Mouse (Mus musculus): Measurements from ENCODE around the gene Dusp3. TPM values are rescaled to one million over a fixed set of nuclear protein-coding genes. Genes with fewer than 3 reads are reported as not detected.

Gene Dusp3
- total RNA-seq (2021) = 100 to 1,000 TPM; 156 to 159 TPM
- long read RNA-seq, experiment 1, full-length matches to known transcripts = 12 of 59 reads
- long read RNA-seq, experiment 1, partial matches to known transcripts = 1 of 59 reads
- long read RNA-seq, experiment 1, other reads (novel, unspliced or antisense) = 46 of 59 reads
- long read RNA-seq, experiment 2, full-length matches to known transcripts = 29 of 97 reads
- long read RNA-seq, experiment 2, partial matches to known transcripts = 1 of 97 reads
- long read RNA-seq, experiment 2, other reads (novel, unspliced or antisense) = 67 of 97 reads

DNA sequence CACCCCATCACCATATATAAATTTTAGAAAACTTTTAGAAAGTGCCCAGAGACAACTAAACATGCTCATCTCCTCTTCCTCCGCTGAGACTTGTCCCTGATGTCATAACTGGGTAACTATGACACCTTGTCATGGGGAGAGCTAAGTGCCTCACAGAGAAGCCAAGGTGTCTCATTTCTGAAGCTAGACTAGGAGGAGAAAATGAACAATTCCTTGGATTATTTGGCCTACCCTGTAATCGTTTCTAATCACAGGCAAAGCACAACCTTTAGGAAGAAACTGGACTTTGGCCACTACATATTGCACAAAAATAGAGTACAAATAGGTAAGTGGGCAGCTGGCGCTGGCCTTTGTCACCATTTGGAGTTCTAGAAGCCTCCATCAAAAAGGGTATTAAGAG, at the start of gene Dusp3:
Gene Dusp3 (minus strand): TSS at position 101 of the 400 bp plus-strand sequence.
- DNase-seq (ENCODE audit: low spot score in 2 of 2) = no peak

DNA sequence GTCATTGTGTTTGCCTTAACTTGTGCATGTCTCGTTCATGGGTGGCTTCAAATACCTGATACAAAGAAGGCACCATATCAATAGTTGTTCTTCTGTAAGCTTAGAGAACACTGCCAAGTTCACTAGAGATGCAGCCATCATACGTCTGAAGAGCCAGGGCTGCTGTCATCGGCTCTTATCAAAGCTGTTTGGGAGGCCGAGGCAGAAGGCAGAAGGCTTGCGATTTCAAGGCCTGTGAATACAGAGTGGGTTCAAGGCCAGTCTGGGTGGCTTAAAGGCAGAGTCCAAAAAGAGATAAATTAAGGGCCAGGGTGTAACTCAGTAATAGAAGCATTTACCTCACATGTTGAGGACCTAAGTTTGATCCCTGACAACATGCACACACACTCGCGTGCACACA, 49.5 kb upstream of the Dusp3 start:
- no peak for DNase-seq (ENCODE audit: low spot score in 2 of 2)

DNA sequence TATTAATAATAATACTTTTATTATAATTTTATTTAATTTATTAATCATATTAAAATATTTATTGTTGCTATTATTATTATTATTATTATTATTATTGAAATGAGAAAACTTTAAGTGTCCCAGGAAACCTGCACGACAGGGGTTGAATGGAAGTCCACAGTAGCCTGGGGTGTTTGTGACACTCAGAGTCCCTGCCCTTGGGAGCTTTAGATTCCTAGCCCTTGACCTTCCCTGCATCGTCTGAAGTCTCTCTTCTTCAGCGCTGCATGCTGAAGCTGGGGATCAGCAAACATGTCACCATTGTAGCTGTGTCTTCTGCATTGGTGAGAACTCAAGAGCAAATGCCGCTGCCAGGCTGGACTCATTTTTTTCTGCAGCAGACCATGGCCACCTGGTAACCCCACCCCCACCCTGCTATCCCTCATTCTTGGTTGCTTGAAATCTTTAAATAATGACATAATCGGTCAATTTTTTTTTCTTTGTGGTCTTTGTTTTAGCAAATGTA, 48.7 kb upstream of the Dusp3 start:
- no peak for DNase-seq (ENCODE audit: low spot score in 2 of 2)

DNA sequence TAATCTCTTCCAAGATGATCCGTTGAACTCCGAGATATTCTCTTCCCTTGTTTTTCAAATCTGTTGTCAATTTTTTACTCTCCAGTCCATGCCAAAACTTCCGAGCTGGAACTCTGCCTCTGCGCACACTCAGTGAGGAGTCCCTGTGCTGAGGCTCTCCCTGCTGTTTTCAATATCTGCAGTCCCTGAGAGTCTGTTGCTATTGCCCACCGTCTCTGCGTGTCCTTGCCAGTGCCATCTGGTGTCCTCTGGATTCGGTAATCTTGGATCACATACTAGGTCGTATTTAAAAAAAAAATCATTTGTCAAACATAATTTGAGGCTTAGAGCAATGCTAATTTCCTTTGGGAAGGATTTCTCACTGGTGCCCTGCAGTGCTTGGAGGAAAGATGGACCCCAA, 48.1 kb upstream of the Dusp3 start:
- DNase-seq (ENCODE audit: low spot score in 2 of 2) = peak; percentile 59 to 79

DNA sequence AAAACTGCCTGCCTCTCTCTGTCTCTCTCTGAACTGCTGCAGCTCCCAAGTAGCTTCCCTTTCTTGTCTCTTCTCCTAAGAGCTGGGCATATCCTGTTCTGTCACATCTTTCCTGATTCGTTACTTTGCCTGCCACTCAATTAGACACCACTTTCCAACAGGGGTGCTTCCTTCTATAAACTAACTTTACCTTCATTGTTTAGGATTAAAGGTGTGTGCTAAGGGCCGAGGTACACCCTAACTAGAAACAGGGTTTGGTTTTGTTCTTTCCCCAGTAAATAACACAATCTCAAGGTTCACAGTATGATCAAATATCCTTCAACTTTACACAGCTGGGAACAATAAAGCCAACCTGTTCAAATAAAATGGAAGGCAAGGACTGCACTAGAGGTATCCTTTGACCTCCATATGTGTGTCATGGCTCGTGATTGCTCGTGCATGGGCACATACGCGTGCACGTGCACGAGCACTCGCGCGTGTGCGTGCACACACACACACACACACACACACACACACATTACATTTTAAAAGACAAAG, 46.3 kb upstream of the Dusp3 start:
- no peak for DNase-seq (ENCODE audit: low spot score in 2 of 2)

DNA sequence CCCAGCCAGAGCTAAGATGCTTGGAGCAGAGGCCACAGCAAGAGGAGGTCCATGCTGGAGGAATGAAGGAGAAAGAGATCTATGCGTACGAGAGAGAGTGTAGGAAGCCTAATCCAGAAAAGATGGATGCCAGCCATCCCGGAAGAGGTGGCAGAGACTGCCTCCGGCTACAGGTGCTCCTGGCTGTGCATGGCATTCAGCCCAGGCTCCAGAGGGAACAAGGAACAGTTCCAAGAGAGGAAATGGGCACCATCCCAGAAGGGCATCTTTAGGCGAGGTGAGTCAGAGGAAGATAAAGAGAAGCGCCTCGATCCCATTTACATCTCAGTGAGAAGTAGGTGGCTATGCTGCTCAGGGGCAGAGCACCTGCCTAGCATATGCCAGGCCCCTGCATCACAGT, 44.3 kb upstream of the Dusp3 start:
- DNase-seq (ENCODE audit: low spot score in 2 of 2) = no peak

DNA sequence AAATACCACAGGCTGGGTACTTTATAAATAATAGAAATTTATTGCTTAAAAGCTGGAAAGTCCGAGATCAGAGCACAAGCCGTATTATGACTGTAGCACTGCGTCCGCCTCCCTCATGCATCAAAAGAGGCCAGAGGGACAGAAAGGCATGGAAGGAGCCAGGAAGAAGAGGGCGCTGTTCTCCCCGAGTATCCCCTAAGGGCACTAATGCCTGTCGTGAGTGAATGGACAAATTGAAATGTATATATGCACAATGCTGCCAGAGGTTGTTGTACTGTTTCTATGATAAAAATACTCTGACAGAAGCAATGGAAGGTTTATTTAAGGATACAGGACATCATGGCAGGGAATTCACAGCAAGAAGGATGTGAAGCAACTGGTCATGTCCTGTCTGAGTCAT, 43.2 kb upstream of the Dusp3 start:
- DNase-seq (ENCODE audit: low spot score in 2 of 2) = no peak

DNA sequence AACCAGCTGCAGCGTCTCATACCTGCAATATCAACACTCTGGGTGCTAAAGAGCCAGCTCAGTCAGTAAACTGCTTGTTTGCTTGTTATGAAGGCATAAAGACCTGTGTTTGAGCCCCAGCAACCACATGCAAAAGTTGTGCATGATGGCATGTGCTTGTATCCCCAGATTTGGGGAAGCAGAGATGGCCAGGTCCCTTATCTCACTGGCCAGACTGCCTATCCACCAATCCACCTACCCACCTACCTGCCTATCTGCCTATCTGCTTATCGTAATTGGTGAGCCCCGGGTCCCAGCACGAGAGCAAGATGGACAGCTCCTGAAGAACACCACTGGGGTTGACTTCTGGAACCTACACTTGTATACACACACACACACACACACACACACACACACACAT, 42.5 kb upstream of the Dusp3 start:
- no peak for DNase-seq (ENCODE audit: low spot score in 2 of 2)

DNA sequence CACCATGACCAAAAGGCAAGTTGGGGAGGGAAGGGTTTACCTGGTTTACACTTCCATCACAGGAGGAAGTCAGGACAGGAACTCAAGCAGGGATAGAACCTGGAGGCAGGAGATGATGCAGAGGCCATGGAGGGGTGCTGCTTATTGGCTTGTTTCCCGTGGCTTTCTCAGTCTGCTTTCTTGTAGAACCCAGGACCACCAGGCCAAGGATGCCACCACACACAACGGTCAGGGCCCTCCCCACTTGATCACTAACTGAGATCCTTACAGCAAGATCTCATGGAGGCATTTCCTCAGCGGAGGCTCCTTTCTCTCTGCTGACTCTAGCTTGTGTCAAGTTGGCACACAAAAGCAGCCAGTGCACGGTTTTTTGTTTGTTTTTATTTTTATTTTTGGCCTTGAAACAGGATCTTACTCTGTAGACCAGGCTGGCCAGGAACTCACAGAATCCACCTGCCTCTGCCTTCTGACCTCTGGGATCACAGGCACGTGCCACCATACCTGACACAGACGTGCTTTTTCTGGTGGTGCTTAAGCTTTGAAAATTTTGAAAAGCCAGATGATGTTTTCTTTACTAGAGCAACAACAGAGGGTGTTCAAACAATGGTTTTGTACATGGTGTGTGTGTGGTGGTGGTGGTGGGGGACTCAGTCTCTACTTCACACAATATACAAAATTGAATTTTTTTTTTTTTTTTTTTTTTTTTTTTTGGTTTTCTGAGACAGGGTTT, 41.4 kb upstream of the Dusp3 start, which contains the start of gene Mpp3:
Gene Mpp3 (minus strand): TSS at position 375 of the 730 bp plus-strand sequence.
- DNase-seq (ENCODE audit: low spot score in 2 of 2) = no peak

DNA sequence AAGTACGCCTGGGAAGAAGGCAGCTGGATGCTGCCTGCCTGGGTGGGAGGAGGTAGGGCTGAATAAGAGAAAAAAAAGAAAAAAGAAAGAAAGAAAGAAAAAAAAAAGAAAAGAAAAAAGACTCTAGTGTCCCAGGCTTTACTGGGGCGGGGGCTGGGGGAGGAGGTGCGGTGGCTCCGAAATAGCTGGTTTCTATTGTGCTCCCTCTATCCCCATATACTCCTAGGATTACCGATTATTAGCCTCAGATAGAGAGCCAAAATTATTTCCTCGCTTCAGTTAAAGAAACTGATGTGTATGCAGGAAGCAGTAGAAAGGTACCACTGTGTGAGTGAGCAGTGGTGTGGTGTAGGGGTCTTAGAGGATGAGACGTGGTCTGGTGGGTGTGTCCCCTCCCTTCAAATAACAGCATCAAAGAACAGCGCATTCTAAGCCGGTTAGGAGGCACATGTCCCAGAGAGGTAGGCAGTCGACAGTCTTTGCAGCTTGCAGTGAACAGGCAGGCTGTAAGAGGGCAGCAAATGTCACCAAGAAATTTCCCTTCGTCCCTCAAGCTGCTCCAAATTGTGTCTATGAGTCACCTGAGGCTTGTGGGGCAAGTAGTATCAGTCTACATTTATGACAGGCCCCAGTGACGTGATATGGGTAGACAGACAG, 40.7 kb upstream of the Dusp3 start:
- no peak for DNase-seq (ENCODE audit: low spot score in 2 of 2)

DNA sequence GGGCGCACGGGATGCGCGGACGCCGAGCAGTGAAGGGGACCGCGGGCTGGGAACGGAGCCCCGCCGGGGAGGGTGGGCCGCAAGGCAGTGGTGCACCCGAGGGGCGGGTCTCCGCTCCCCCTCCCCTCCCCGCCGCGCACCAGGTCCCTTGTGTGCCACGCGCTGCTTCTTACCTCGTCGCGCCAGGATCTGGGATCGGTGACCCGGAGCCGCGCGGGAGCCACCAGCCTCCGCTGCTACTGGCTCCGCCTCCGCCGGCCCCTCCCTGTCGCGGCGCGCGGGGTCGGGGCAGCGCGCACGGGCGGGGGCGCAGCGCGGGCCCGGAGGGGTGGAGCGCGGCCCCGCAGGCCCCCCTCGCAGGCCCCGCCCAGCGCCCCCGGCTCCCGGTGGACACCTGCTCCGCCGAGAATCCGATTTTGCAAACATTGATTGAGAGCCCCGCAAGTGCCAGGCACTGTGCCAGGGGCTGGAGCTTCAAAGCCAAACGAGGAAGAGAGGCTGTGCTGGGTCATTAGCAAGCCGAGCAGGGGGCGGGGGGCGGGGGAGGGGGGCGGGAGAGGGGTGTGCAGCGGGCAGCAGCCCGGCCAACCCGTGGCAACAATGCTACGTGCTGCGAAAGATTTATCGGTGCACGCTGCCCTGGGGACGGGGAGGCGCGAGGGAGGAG, 40.0 kb upstream of the Dusp3 start:
- DNase-seq (ENCODE audit: low spot score in 2 of 2) = peak; percentile 68 to 73

DNA sequence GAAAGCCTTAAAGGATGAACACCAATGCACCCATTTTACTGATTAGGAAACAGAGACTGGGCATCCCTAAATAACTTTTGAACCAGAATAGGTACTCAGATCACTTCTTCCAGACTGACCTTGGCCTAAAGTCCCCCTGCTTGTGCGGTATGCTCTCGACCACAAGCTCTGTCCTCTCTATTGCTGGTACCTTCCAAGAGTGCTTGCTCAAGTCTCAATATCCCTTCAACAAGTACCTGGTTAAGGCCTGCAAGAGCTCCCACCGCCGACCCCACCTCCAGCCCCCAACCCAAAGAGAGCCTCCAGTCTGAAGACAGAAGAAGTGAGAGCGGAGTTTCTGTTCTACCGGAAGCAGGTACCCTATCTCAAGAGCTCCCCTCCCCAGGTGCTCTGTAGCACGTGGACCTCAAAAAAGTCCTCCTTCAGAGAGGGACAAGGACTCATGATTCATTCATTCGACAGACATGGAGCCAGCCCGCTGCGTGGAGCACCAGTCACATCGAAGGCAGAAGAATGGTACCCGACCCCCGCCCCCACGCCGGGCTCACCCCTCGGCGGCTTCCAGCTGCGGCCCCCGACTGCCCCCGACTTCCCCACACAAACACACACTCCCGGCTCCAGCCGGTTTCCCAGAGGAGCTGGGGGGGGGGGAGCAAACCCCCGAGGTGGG, 39.3 kb upstream of the Dusp3 start:
- no peak for DNase-seq (ENCODE audit: low spot score in 2 of 2)

DNA sequence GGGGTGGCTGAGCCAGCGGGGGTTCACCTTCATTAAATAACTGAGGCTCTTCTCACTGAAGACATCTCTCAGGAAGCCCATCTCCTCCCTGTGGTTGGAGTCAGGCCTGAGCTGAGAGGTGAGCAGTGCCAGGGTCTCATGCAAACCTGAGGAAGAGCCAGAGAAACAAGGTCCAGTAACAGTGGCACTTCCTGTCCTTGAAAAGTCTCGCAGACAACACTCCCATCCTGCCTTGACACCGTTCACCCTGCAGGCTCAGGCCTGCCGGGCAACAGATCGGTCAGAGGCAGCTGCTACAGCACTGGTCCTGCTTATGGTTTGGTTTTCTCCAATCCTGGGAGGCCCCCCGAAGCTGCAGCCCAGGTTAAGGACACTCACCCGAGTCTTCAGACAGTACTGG, 38.5 kb upstream of the Dusp3 start:
- no peak for DNase-seq (ENCODE audit: low spot score in 2 of 2)

DNA sequence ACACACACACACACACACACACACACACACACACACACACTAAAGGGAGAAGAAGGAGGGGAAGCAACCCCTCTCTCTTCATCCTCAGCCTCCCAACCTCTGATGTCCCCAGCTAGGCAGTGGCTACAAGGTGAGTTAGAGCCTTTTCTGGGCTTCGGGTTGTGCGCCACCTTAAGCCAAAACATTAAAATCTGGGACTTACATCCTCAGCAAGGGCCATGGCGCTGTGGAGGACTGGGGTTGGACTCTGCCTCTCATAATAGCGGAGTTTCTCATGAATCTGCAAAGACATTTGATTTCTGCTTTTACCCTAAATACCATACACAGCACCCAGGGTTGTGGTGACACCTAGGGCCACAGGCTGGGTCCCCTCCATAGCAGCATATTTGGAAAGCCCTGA, 38.1 kb upstream of the Dusp3 start:
- no peak for DNase-seq (ENCODE audit: low spot score in 2 of 2)

DNA sequence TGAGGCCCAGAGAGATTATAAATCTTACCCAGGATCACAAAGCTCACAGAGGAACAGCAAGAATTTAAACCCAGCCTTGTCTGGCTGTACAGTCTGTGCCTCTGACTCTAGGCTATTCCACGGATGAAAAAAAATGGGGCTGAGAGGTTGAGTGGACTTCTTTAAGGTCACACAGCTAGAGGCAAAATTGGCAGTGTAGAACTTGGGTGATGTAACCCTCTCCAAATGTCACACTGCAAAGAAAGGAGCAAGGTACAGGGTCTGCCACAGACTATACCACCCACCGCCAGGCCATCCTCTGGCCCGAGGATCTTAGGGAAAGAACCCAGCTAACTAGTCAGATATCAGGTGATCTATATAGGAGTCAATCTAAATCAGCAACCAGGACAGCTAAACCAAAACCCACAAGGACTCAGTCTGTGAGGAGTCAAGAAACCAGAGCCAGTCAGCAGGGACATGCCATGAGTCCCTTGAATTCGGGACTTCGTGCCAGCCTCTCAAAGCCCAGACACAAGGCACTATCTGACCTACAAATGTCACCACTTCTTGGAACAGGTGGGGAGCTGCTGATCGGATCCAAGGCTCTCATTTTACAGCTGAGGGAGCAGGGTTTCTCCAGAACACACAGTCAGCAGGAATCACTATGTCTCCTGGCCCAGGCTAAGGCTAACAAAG, 37.4 kb upstream of the Dusp3 start:
- DNase-seq (ENCODE audit: low spot score in 2 of 2) = no peak

DNA sequence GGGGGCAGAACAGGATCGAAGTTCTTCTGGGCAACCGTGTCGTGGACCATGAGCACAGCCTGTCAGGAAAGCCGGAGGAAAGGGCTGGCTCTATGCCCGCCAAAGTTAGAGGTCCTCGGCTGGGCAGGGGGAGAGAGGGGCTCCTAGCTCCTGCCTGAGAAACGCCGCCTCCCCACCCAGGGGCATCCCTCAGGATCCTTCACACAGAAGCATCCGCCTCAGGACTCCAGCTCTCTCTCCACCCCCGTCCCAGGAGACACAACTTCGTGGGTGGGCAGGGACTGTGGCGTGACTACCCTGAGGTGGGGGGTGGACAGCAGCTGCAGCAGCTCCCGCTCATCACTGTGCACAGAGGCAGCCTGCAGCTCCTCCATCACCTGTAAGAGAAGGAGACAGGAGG, 36.6 kb upstream of the Dusp3 start:
- DNase-seq (ENCODE audit: low spot score in 2 of 2) = no peak

DNA sequence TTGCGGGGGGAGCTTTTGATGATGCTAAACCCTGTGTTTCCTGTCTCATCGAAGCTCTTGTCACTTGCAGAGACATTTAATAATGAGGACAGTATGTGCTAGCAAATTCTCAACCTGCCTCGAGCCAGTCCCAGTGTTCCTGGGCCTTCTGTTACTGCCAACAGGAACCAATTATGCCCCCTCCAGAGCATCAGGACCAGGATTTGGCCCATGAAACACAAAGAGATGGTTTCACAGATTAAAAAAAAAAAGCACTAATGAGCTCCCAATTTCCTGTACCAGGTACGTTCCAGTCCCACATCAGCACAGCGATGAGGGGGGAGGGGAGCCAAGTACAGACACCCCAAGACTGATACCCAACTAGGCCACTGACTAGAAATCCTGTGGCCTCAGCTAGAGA, 34.4 kb upstream of the Dusp3 start:
- no peak for DNase-seq (ENCODE audit: low spot score in 2 of 2)

DNA sequence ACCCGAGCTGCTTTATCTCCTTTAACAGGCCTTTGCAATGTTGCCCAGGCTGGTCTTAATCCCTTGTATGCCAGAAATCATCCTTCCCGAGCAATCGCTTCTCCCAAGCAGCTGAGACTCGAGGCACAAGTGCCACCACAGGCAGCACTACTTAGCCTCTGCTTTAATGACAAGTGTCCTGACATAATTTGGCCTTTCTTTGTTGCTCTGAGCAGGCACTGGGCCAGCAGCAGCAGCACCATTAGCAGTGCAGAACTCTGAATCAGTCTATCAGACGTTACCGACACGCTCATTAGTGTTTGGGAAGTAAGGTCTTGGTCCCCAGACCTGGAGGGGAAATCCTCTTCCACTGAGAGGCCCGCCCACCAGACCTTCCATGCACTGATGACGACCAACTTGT, 32.9 kb upstream of the Dusp3 start:
- DNase-seq (ENCODE audit: low spot score in 2 of 2) = no peak

DNA sequence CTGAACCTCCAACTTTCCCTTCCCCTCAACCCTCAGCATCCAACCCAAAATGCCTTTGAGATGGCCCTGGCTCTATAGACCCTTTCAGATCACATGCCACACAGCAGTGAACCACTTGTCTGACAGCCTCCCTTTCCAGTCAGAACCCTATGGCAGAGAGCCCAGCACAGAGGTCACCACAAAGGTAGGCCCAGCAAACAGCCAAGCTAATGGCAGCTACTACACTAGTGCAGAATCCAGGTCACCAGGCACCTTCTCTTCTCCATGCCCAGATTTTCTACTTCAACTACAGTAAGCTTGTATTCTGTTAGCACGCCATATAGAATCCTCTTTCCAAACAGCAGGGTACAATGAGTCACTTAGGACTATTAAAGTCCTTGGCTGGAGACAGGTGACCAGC, 29.3 kb upstream of the Dusp3 start:
- DNase-seq (ENCODE audit: low spot score in 2 of 2) = no peak

DNA sequence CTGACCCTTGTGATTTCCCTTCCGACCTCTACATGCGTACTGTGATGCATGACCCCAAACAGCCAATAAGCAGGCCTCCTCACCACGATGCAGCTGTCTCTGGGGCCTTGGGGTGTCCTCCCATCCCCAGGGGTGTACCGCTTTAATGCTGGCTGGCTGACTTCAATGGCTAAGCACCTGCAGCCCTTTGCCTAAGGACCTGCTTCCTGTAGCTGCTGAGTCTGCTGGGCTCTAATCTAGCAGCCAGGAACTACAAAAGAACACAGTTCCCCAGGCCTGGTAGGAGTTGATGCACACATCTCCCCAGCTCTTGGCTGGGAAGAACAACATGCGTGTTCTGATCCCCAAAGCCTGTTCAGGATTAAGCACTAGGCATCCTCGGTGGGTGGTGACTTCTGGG, 28.7 kb upstream of the Dusp3 start:
- DNase-seq (ENCODE audit: low spot score in 2 of 2) = no peak
